Comparison of ENCODE assay signal across 15 mouse cellular contexts in genomic region chrX:104762377-104762776, GRCm38 (mm10).
"Had no signal": no experiment of that assay in that cellular context is flagged by ENCODE, and none has a peak within 500 bp of the region (broad histone marks: within the 10 kb centered on the region; RNA-seq: fewer than 3 reads in every experiment).

No protein-coding gene starts in this region.

- H3K4me3 ChIP-seq: neural tube, embryonic 15.5 days; stomach, embryonic 15.5 days had no signal

- H3K27me3 ChIP-seq: stomach, embryonic 15.5 days had no signal

- H3K9me3 ChIP-seq: neural tube, embryonic 15.5 days; stomach, embryonic 15.5 days had no signal

- H3K4me1 ChIP-seq: neural tube, embryonic 15.5 days; stomach, embryonic 15.5 days had no signal

- H3K4me2 ChIP-seq: neural tube, embryonic 15.5 days; stomach, embryonic 15.5 days had no signal

- H3K9ac ChIP-seq: neural tube, embryonic 15.5 days; stomach, embryonic 15.5 days had no signal

- H3K36me3 ChIP-seq: neural tube, embryonic 15.5 days; stomach, embryonic 15.5 days had no signal

- DNase-seq: retina, postnatal 1 day; right cerebral cortex, adult 18-20 months; right cerebral cortex, postnatal 14 days; right cerebral cortex, postnatal 25 days; right cerebral cortex, postnatal 4 days; spleen, adult 18-20 months; thymus, adult 18-20 months; thymus, adult 2 months; thymus, postnatal 14 days; thymus, postnatal 25 days; thymus, postnatal 36 days; thymus, postnatal 4 days had no signal

- H3K27ac ChIP-seq: neural tube, embryonic 15.5 days; stomach, embryonic 15.5 days; stomach, postnatal 0 days had no signal
